Mouse (Mus musculus) cerebellum, adult 2 months (tissue): ENCODE measurements at regions not wholly inside any gene's neighbourhood (a gene's known extent, or its start where the extent isn't known, plus 50 kb on each side); places are given as distances from the start of the nearest gene placed in this dataset.
"Not testable (repeated sequence)": the region's sequence is repeated elsewhere in the genome, so short reads cannot be mapped to it uniquely, and the experiment has no call there.

Source experiments
- DNase-seq, 2 experiments: peaks; one replicate each; pipeline ENCODE4 v3.0.0; 2021
- H3K27ac ChIP-seq: fragments of 200-500 bp; 2 replicates; pipeline ENCODE4 v1.5.1; 2012; ENCODE audit warnings: low read length, control low read depth, inconsistent platforms; ENCODE audit not compliant: insufficient read depth
- H3K27me3 ChIP-seq: fragments of 200-500 bp; 2 replicates; pipeline ENCODE4 v1.6.1; 2012; ENCODE audit warnings: inconsistent platforms, mild to moderate bottlenecking, low read length, moderate library complexity; ENCODE audit not compliant: control insufficient read depth, insufficient read depth
- H3K4me1 ChIP-seq: fragments of 200-500 bp; 2 replicates; pipeline ENCODE4 v1.6.1; 2011; ENCODE audit warnings: low read length; ENCODE audit not compliant: control insufficient read depth, insufficient read depth
- H3K4me3 ChIP-seq: fragments of 200-500 bp; replicated peaks from 2 replicates; pipeline ENCODE3; 2011; ENCODE audit warnings: mild to moderate bottlenecking, low read depth, low read length, control low read depth; ENCODE audit not compliant: insufficient read depth
- CTCF ChIP-seq: fragments of 200-500 bp; IDR thresholded peaks from 2 replicates; pipeline ENCODE4 v1.5.1; 2011; ENCODE audit warnings: low read depth, mild to moderate bottlenecking, control low read depth, low read length, moderate library complexity, borderline replicate concordance; ENCODE audit not compliant: insufficient read depth
- POLR2A ChIP-seq: fragments of 200-500 bp; IDR thresholded peaks from 2 replicates; pipeline ENCODE4 v1.6.1; 2011; ENCODE audit warnings: low read length, control low read depth, borderline replicate concordance; ENCODE audit not compliant: insufficient read depth
- WGBS: fragments of 180-500 bp; shearing (Covaris S2); methylation state at CpG from one replicate; pipeline ENCODE4 v1.1.7; 2018; 5-methylcytosine and 5-hydroxymethylcytosine counted together

GRCm38 (mm10) chr3:65608385-65608784 lies 57.6 kb upstream of the Lekr1 start:
- WGBS = 18% methylated on average over 5 of the region's 5 CpGs
- Histone ChIP-seq H3K4me3 (no peak overlapping the region), H3K27me3 (no peaks in the 10 kb centered on the region), H3K4me1 (no peaks in the 10 kb centered on the region), H3K27ac (no peak overlapping the region)
- no peak for DNase-seq
- TF ChIP-seq CTCF (no peak), POLR2A (no peak)

- Histone ChIP-seq H3K4me3 (no peak overlapping the region), H3K27ac (no peak overlapping the region), H3K4me1 (no peaks in the 10 kb centered on the region), H3K27me3 (no peaks in the 10 kb centered on the region)
- no peak for DNase-seq
- no peak for TF ChIP-seq CTCF
- no peak for TF ChIP-seq POLR2A
- WGBS = 83% methylated on average over 3 of the region's 3 CpGs
These were observed 54.3 kb upstream of the Lekr1 start for GRCm38 (mm10) chr3:65611712-65612111.

DNA sequence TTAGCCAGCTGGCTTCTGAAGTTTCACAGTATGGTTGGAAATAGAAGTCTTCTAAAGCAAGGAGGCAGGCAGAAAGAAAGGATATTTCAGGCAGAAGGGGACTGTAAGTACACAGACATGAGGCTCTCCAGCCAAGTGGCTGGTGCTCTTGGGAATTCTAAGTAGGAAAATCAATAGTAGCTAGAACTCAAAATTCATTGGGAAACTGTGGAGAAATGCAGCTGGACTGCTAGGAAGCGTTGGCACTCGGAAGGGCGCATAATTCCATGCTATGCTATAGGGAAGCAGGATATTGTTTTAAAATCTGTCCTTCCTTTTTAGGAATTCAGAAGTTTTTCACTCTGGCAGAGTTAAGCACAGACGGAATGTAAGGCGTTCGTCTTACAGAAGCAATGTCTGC lies 53.6 kb upstream of the Lekr1 start:
- Histone ChIP-seq H3K27me3 (no peaks in the 10 kb centered on the region), H3K4me1 (no peaks in the 10 kb centered on the region), H3K27ac (no peak overlapping the region), H3K4me3 (no peak overlapping the region)
- TF ChIP-seq CTCF (no peak), POLR2A (no peak)
- peak in 1 of 2 experiments; percentile 6 for DNase-seq
- WGBS = 82% methylated on average over 6 of the region's 6 CpGs

DNA sequence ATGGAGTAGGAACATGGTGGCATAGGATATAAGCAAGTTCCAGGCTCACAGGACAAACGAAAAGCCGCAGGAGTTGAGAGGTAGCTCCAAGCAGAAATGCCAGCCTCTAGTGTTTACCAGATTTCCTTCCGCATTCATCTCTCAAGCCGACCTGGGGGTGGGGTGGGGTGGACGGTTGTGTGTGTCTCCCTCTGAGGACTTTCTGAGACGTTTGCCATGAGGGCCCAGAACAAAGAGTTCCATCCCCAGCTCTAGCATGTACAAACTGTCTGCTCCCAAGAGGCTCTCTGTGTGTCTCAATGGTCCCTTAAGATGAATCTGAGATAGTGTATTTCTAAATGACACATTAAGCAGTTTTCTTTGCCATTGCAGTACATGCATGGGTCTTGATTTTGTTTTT lies 53.1 kb upstream of the Lekr1 start:
- TF ChIP-seq CTCF (no peak), POLR2A (no peak)
- no peak for DNase-seq
- Histone ChIP-seq H3K27me3 (no peaks in the 10 kb centered on the region), H3K27ac (no peak overlapping the region), H3K4me1 (no peaks in the 10 kb centered on the region), H3K4me3 (no peak overlapping the region)
- 77% methylated on average over 6 of the region's 6 CpGs for WGBS

DNA sequence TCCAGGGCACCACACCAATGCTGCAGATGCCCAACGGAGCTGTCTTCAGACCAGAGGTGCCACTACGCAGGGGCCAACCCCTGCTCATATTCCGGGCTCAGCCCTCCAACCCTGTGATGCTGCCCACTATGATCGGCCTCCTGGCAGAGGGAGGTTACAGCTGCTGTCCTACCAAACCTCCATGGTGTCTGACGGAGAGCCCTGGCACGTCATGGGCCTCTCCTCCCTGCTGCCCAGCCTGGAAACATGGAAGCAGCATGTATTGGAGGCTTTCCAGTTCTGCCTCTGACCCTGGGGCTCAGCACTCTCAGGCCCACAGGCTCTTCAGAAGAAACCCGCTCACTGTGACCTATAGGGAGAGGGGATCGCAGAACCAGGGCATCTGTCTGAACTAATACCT lies 51.1 kb upstream of the Lekr1 start:
- H3K4me3 ChIP-seq, H3K4me1 ChIP-seq, H3K27me3 ChIP-seq, H3K27ac ChIP-seq: not testable (repeated sequence)
- DNase-seq = peak in 1 of 2 experiments; percentile 2
- 19% methylated on average over 8 of the region's 8 CpGs for WGBS
